Mouse (Mus musculus) embryonic facial prominence, embryonic 12.5 days (tissue): Measurements from ENCODE around the gene Tbck. TPM values are rescaled to one million over a fixed set of nuclear protein-coding genes. Genes with fewer than 3 reads are reported as not detected.

Source experiments
- ATAC-seq: fragments of 200-750 bp; cut with Nextera tagmentation; 2 replicates; pipeline ENCODE4 v1.8.0; 2017; ENCODE audit not compliant: insufficient number of reproducible peaks, insufficient read depth, low FRiP score, low TSS enrichment
- H3K27ac ChIP-seq: fragments of 300-500 bp; sonication (generic); 2 replicates; pipeline ENCODE4 v1.5.1; 2016; ENCODE audit warnings: mild to moderate bottlenecking
- H3K27me3 ChIP-seq: fragments of 300-500 bp; sonication (generic); 2 replicates; pipeline ENCODE4 v1.6.1; 2016; ENCODE audit warnings: mild to moderate bottlenecking, moderate library complexity
- H3K36me3 ChIP-seq: fragments of 300-500 bp; sonication (generic); 2 replicates; pipeline ENCODE4 v1.6.1; 2016; ENCODE audit warnings: mild to moderate bottlenecking
- H3K4me1 ChIP-seq: fragments of 300-500 bp; sonication (generic); 2 replicates; pipeline ENCODE4 v1.6.1; 2016
- H3K4me2 ChIP-seq: fragments of 300-500 bp; sonication (generic); replicated peaks from 2 replicates; pipeline ENCODE4 v1.6.1; 2016; ENCODE audit warnings: mild to moderate bottlenecking, moderate library complexity
- H3K4me3 ChIP-seq: fragments of 300-500 bp; sonication (generic); 2 replicates; pipeline ENCODE4 v1.5.1; 2016; ENCODE audit warnings: mild to moderate bottlenecking
- H3K9ac ChIP-seq: fragments of 300-500 bp; sonication (generic); 2 replicates; pipeline ENCODE4 v1.6.1; 2016; ENCODE audit warnings: mild to moderate bottlenecking, moderate library complexity
- H3K9me3 ChIP-seq: fragments of 300-500 bp; sonication (generic); 2 replicates; pipeline ENCODE4 v1.6.1; 2016; ENCODE audit warnings: mild to moderate bottlenecking, moderate library complexity
- WGBS: fragments of 180-500 bp; shearing (Covaris S2); methylation state at CpG from one replicate; pipeline ENCODE4 v1.1.7; 2016; 5-methylcytosine and 5-hydroxymethylcytosine counted together
- polyA plus RNA-seq: library from polyadenylated mRNA; unstranded; fragments of >200 nt; fragmentation: Nextera tagmentation; extraction: Ambion mirVana; gene quantifications from 2 replicates; pipeline ENCODE4 v1.2.1, GENCODE M21; 2016

Gene Tbck
- polyA plus RNA-seq, 1 experiment from 2014 or later, result 31.0 TPM

DNA sequence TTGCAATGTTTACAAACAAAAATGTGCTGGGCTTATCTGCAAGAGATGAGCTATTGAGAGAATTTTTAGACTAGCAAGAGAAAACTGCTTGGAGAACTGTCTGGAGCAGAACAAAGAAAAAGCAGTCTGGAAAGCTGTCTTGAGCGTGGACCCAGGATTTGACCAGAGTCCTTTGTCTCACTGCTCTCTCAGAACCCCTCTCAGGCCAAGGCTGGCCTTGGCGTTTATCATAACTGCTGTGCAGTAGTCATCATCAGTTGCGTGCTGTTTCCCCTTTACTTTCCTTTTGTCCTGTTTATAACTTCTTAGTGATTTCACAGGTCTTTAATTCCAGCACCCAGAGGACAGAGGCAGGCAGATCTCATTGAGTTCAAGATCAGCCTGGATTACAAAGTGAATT is 20.3 kb downstream of the Tbck start:
- 85% methylated on average over 3 of the region's 3 CpGs for WGBS
- H3K36me3 ChIP-seq, result no peaks in the 10 kb centered on the region
- no peak overlapping the region for H3K4me3 ChIP-seq
- no peaks in the 10 kb centered on the region for H3K9me3 ChIP-seq
- no peaks in the 10 kb centered on the region for H3K4me1 ChIP-seq
- H3K9ac ChIP-seq, result no peak overlapping the region
- H3K27ac ChIP-seq, result no peak overlapping the region
- no peak overlapping the region for H3K4me2 ChIP-seq
- ATAC-seq, result no peak
- no peaks in the 10 kb centered on the region for H3K27me3 ChIP-seq

DNA sequence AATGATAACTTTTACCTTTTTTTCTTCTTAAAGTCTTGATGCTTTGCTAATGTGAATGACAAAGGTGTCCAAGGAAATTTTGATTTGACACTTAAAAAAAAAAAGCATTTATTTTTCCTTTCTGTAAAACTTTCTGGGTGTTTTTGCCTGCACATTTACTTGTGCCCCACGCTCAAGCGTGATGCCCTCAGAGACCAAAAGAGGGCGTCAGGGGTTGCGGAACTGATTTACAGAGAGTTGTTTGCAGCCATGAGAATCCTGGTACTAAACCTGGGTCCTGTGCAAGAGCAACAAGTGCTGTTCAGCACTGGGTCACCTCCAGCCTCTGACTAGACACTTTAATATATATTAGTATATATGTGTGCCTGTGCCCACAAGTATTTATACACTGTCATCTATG is 23.0 kb downstream of the Tbck start:
- Histone ChIP-seq H3K4me1 (no peaks in the 10 kb centered on the region), H3K27me3 (no peaks in the 10 kb centered on the region), H3K9ac (no peak overlapping the region), H3K36me3 (no peaks in the 10 kb centered on the region), H3K9me3 (no peaks in the 10 kb centered on the region), H3K27ac (no peak overlapping the region), H3K4me2 (no peak overlapping the region), H3K4me3 (no peak overlapping the region)
- ATAC-seq, result no peak
- WGBS, result 77% methylated on average over 4 of the region's 4 CpGs

DNA sequence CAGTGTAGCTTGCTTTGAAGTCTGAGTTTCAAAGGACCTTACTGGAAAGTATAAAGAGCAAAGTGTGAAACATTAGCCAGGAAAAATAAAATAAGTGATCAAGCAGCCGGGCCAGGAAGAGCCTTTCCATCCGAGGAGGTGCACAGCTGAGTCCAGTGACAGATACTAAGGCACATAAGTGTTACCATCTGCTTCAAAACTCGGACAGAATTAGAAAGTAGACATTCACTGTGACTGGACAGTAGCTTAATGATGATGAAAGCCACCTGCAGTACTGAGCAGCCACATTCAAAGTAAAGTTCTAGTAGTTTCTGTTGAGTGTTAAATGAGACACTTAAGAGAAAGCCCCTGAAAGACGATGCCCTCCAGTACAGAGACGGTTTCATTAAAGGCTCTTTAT is 30.0 kb downstream of the Tbck start:
- H3K4me2 ChIP-seq, result no peak overlapping the region

DNA sequence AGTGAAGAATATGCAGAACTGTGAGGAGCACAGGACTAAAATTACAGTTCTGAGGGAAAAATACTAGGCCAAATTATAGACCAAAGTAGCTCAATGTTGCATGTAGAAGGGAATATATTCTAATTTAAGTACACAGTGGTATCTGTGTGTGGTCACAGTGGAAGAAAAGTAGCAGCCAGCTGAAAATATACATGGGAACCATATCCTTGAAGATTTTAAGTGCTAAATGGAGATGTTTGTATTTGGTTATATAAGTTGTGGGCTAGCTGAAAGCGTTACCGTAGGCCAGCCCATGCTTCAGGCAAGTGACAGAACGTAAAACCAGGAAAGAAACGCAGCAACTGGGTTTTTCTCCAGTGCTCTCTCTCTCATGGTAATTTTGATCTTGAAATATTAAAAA is 33.4 kb downstream of the Tbck start:
- Histone ChIP-seq H3K9ac (no peak overlapping the region), H3K36me3 (peaks cover 5% of the 10 kb centered on the region; the same call in 1 of the 2 replicates), H3K27ac (no peak overlapping the region), H3K9me3 (no peaks in the 10 kb centered on the region), H3K27me3 (no peaks in the 10 kb centered on the region), H3K4me1 (no peaks in the 10 kb centered on the region), H3K4me2 (no peak overlapping the region), H3K4me3 (no peak overlapping the region)
- WGBS, result 92% methylated on average over 4 of the region's 4 CpGs
- no peak for ATAC-seq

More for the DNA sequence above, 30.0 kb downstream of the Tbck start:
- Histone ChIP-seq H3K9me3 (no peaks in the 10 kb centered on the region), H3K36me3 (no peaks in the 10 kb centered on the region), H3K27me3 (no peaks in the 10 kb centered on the region), H3K4me3 (no peak overlapping the region), H3K9ac (no peak overlapping the region), H3K4me1 (no peaks in the 10 kb centered on the region), H3K27ac (no peak overlapping the region)
- WGBS, result 35% methylated on average over 5 of the region's 5 CpGs
- no peak for ATAC-seq

DNA sequence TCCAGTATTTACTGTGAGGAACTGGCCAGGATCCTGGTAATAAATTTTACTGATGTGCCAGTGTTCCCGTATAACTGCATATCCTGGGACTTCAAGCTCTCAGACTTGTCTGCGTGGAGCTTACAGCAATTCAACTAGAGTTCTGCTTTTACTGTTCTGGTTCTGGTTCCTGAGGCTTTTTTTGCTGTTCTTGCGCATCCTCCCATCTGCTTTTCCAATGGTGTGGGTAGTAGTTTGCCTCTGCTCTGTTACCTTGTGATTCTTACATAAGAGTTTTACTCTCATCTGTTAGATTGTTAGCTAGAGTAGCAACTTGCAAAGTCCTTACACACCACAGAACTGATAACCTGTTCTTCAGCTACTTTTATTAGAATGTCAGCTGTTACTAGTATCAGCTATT is 40.4 kb downstream of the Tbck start:
- over 99% methylated on average over 3 of the region's 3 CpGs for WGBS
- H3K9ac ChIP-seq, result no peak overlapping the region
- no peak overlapping the region for H3K4me2 ChIP-seq
- H3K36me3 ChIP-seq, result peaks cover 13% of the 10 kb centered on the region
- no peak overlapping the region for H3K27ac ChIP-seq
- no peak overlapping the region for H3K4me3 ChIP-seq
- ATAC-seq, result no peak
- no peaks in the 10 kb centered on the region for H3K27me3 ChIP-seq
- H3K4me1 ChIP-seq, result no peaks in the 10 kb centered on the region
- H3K9me3 ChIP-seq, result no peaks in the 10 kb centered on the region

DNA sequence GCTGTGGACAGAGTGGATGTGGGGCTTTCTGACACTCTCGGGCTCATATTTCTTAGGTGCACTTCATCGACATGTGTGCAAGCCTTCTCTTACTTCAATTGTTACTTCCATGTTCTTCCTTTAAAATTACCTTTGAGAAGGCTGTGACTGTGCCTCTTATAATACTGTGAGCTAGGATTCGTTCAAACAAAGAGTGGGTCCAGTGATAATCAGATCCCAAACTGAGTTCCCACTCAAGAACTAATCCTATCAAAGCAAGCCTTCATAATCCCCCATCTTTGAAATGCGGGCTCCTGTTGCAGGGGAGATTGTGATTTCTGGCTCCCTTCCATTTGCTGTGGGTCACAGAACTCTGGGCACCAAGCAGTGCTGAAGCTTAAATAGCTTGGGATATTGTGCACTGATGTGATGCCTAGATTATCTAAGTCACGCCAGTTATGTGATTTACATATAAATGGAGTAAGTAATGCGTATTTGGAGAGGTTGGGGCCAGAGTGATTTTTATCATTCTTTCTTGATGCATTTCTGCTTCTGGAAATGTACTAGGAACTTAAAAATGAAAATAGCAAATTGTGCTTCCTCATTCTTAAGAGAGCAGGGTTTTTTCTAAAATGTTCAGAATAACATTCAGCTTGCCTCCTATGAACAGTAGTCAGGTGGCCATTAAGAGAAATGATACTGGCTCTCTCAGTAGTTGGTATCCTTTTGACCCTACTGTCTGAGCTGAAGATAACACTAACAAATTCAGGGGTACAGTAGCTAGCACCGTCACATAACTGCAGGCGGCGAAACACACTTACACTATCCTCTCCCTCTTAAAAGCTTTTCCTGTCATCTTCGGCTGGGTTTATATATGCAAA is 60.6 kb downstream of the Tbck start:
- 66% methylated on average over 10 of the region's 10 CpGs for WGBS
- Histone ChIP-seq H3K4me2 (no peak overlapping the region), H3K9ac (no peak overlapping the region), H3K27me3 (no peaks in the 10 kb centered on the region), H3K4me1 (no peaks in the 10 kb centered on the region), H3K36me3 (no peaks in the 10 kb centered on the region), H3K27ac (no peak overlapping the region), H3K9me3 (no peaks in the 10 kb centered on the region), H3K4me3 (no peak overlapping the region)
- ATAC-seq, result no peak

DNA sequence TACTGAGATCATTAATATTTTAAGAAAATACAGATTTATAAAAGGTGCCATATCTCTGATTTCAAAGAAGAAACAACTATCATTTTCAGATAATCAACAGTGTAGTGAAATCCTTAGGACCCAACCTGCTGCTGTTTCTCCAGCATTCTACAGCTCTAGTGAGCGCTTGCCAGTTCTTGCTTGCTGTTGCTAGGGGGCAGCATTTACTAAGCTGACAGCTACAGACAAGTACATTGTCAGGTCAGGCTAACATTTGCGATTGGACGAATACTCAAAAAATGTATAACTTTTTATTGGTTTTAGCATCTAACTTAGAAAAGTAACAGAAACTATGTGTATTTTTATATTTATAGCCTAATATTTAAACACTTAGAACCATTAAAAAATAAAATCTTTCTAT is 63.1 kb downstream of the Tbck start:
- H3K27ac ChIP-seq, result no peak overlapping the region
- no peaks in the 10 kb centered on the region for H3K4me1 ChIP-seq
- H3K36me3 ChIP-seq, result no peaks in the 10 kb centered on the region
- no peaks in the 10 kb centered on the region for H3K27me3 ChIP-seq
- no peak overlapping the region for H3K9ac ChIP-seq
- no peak overlapping the region for H3K4me2 ChIP-seq
- ATAC-seq, result 0 out of 2 replicates have a peak, but pooled peaks have one; percentile 75
- H3K4me3 ChIP-seq, result no peak overlapping the region
- no peaks in the 10 kb centered on the region for H3K9me3 ChIP-seq
- WGBS, result 36% methylated on average over 3 of the region's 3 CpGs

DNA sequence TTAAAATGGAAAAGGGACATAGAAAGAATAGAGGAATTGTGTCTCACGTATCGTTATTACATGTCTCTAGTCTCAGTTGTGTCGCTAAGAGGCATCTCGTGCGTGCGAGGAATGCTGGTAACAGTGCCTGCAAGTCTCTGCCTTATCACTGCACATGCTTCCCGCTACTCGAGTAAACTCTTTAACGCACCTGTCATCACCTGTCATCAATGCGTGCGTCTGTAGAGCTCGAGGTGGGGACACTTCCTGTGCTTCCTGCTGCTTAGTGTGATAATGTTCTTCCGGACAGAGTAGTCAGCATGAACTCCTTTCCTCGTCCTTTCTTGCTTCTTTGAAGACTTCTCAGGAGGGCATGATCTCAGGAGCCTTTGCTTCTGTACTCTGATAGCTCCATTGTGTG is 63.8 kb downstream of the Tbck start:
- no peak for ATAC-seq
- H3K9ac ChIP-seq, result no peak overlapping the region
- no peak overlapping the region for H3K27ac ChIP-seq
- no peaks in the 10 kb centered on the region for H3K4me1 ChIP-seq
- no peak overlapping the region for H3K4me3 ChIP-seq
- no peak overlapping the region for H3K4me2 ChIP-seq
- 74% methylated on average over 14 of the region's 14 CpGs for WGBS
- no peaks in the 10 kb centered on the region for H3K9me3 ChIP-seq
- no peaks in the 10 kb centered on the region for H3K27me3 ChIP-seq
- no peaks in the 10 kb centered on the region for H3K36me3 ChIP-seq

DNA sequence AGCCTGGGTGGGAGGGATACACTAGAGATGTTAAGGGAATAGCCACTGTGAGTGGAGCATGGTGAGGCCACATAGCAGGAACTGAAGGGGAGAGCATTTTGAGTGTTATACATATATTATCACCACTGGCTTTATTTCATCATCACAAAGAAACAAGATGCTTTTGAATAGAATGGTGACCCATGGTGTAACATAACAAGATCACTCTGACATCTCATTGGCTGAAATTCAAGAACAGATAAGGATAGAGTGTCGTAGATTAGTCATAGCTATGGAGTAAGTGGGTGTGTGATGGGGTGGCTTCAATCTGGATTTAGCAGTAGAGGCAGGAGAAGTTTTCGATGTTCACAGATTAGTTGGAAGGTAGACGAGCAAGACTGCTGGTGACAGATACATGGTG is 64.8 kb downstream of the Tbck start:
- WGBS, result 91% methylated on average over 3 of the region's 3 CpGs
- no peak for ATAC-seq
- H3K4me1 ChIP-seq, result no peaks in the 10 kb centered on the region
- H3K27me3 ChIP-seq, result no peaks in the 10 kb centered on the region
- no peaks in the 10 kb centered on the region for H3K9me3 ChIP-seq
- H3K9ac ChIP-seq, result no peak overlapping the region
- H3K36me3 ChIP-seq, result no peaks in the 10 kb centered on the region
- no peak overlapping the region for H3K4me2 ChIP-seq
- H3K27ac ChIP-seq, result no peak overlapping the region
- no peak overlapping the region for H3K4me3 ChIP-seq

DNA sequence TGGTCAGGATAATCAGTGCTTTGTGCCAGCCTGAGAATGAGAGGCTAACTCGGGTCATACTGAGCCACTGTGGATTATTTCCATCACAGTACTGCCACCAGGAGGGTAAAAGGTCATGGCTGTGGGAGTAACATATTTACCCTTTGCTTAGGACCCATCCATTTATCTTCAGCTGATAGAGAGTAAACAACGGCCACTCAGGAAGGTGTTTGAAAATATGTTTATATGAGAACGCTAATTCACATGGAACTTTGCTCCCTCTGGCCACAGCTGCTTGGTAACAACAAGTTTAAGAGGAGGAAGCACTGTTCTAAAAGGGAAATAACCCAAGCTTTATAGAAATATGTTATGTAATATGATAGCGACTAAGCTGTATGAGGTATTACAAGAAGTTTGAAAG is 68.8 kb downstream of the Tbck start:
- H3K9ac ChIP-seq, result no peak overlapping the region
- no peaks in the 10 kb centered on the region for H3K4me1 ChIP-seq
- WGBS, result 80% methylated on average over 4 of the region's 4 CpGs
- H3K9me3 ChIP-seq, result no peaks in the 10 kb centered on the region
- H3K4me3 ChIP-seq, result no peak overlapping the region
- peaks cover 8% of the 10 kb centered on the region; the same call in 1 of the 2 replicates for H3K36me3 ChIP-seq
- H3K27ac ChIP-seq, result no peak overlapping the region
- no peak for ATAC-seq
- no peak overlapping the region for H3K4me2 ChIP-seq
- H3K27me3 ChIP-seq, result no peaks in the 10 kb centered on the region

DNA sequence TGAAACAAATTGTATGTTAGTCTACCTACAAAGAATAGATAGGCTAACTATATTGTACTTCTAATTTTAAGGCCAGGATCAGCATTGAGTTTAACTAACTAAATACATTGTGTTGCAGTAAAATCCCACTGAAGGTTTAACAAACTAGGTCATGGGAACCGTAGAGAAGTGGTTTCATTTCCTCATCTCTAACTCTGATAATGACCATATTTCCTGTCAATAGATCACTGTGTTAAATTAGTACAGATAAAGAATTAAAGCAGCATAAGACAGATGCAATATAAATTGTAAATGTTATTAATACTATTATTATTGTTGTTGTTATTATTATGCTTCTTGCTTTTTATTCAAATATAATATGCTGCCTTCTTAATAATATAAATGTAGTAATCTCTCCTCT is 72.3 kb downstream of the Tbck start:
- Histone ChIP-seq H3K4me1 (no peaks in the 10 kb centered on the region), H3K9ac (no peak overlapping the region), H3K36me3 (peaks cover 8% of the 10 kb centered on the region; the same call in 1 of the 2 replicates), H3K27ac (no peak overlapping the region), H3K4me3 (no peak overlapping the region), H3K27me3 (no peaks in the 10 kb centered on the region), H3K4me2 (no peak overlapping the region), H3K9me3 (no peaks in the 10 kb centered on the region)
- ATAC-seq, result no peak
- 78% methylated on average over 1 of the region's 1 CpGs for WGBS

DNA sequence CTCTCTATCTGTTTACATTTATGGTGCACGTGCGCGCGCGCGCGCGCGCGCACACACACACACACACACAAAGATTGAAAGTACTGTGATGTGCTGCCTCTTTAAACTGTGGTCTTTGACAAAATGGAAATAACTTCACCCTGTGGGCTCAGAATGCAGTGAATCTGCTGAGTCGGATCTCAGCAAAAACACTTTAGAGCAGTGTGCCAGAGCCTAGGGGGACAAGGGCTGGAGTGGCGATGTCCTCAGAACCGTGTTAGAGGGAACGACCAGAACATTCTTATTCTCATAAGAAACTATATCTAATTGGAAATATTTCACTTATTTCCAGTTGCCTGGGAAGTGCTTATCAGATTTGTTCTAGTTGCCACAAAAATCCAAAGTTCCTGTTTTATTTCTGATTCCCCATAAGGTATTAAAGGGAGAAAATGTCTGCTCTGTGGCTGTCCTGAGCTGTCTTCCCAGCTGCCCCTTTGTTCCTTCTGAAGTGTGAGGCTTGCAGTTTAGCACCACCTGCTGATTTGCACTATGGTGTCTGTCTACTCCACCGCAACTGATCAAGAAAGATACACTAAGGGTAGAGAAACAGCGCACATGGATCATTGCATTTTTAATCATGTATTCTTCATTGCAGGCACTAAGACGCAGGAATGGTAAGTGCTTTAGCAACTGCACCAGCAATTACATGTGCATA is 82.2 kb downstream of the Tbck start:
- no peaks in the 10 kb centered on the region for H3K4me1 ChIP-seq
- 0 out of 2 replicates have a peak, but pooled peaks cover 4% of the 10 kb centered on the region for H3K36me3 ChIP-seq
- WGBS, result 90% methylated on average over 17 of the region's 17 CpGs
- no peak overlapping the region for H3K4me3 ChIP-seq
- H3K4me2 ChIP-seq, result no peak overlapping the region
- no peaks in the 10 kb centered on the region for H3K27me3 ChIP-seq
- no peaks in the 10 kb centered on the region for H3K9me3 ChIP-seq
- H3K27ac ChIP-seq, result no peak overlapping the region
- no peak for ATAC-seq
- H3K9ac ChIP-seq, result no peak overlapping the region
